17 mouse cellular contexts compared by ENCODE assay signal in the genomic region with DNA sequence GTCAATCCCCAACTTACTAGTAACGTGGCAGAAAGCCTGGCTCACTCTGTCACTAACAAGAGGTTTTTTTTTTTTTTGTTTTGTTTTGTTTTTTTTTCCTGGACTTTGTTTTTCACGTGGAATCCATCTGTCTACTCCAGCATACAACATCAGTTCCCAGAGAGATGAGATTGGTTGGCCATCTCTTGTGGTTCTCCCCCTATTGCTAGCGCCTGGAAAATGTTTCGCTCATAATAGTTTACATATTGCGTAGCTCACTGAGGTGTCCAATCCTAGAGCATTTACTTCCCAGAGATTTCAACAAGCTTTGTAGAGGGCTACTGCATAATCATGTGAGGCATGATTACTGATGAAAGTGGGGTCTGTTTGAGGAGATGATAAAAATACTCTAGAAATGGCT.
DNase-seq lines count a peak whose midpoint lies in the region; ATAC-seq and TF ChIP-seq lines count a peak whose summit lies in the region.
"Had no signal": no experiment of that assay in that cellular context is flagged by ENCODE, and none has a peak within 500 bp of the region (broad histone marks: within the 10 kb centered on the region; RNA-seq: fewer than 3 reads in every experiment).

No protein-coding gene starts in this region.

- no peak overlapping the region for H3K9ac ChIP-seq in heart, embryonic 16.5 days (ENCODE audit: low read length)
- H3K9ac ChIP-seq in lung, postnatal 0 days (replicated peaks; ENCODE audit: low read depth): no peak overlapping the region
- no peak overlapping the region for H3K9ac ChIP-seq in intestine, embryonic 15.5 days
- H3K9ac ChIP-seq in forebrain, embryonic 11.5 days (ENCODE audit: low read length): no peak overlapping the region
- H3K9ac ChIP-seq: limb, embryonic 12.5 days; liver, postnatal 0 days had no signal

- DNase-seq in heart, adult 9 months (ENCODE audit: low spot score in 2 of 2): no peak
- peak; percentile 30 for DNase-seq in lung, postnatal 0 days (ENCODE audit: low spot score)
- no peak for DNase-seq in lung, postnatal 25 days (ENCODE audit: low spot score)
- no peak for DNase-seq in spleen, postnatal 36 days (ENCODE audit: low spot score in 2 of 2)
- DNase-seq in forebrain, embryonic 11.5 days (ENCODE audit: low spot score): no peak
- DNase-seq: cerebellum, adult 11-12 months; gastrocnemius, postnatal 25 days; liver, postnatal 0 days; right cerebral cortex, postnatal 14 days; thymus, postnatal 14 days had no signal

- no peak for ATAC-seq in heart, embryonic 16.5 days (replicated peaks; ENCODE audit: extremely low read depth, insufficient read depth, low FRiP score)
- ATAC-seq in lung, postnatal 0 days: peak; percentile 19; the same call in 1 of the 2 replicates
- ATAC-seq in intestine, embryonic 15.5 days: peak; percentile 53; the same call in 1 of the 2 replicates
- ATAC-seq in forebrain, embryonic 11.5 days (replicated peaks; ENCODE audit: low FRiP score): no peak
- ATAC-seq: forebrain, embryonic 16.5 days; hindbrain, embryonic 16.5 days; liver, postnatal 0 days had no signal

- H3K4me1 ChIP-seq in heart, embryonic 16.5 days (ENCODE audit: control insufficient read depth, insufficient read depth, low read length): peaks cover 7% of the 10 kb centered on the region; the same call in 1 of the 2 replicates
- 0 out of 2 replicates have a peak, but pooled peaks cover 5% of the 10 kb centered on the region for H3K4me1 ChIP-seq in lung, postnatal 0 days (ENCODE audit: insufficient read depth, low read depth, low read length)
- H3K4me1 ChIP-seq in intestine, embryonic 15.5 days (replicated peaks): no peaks in the 10 kb centered on the region
- H3K4me1 ChIP-seq in forebrain, embryonic 11.5 days (replicated peaks; ENCODE audit: control insufficient read depth, insufficient read depth, low read length): no peaks in the 10 kb centered on the region

- no peaks in the 10 kb centered on the region for H3K36me3 ChIP-seq in heart, embryonic 16.5 days (ENCODE audit: control insufficient read depth, insufficient read depth)
- H3K36me3 ChIP-seq in lung, postnatal 0 days (ENCODE audit: insufficient read depth, low read length): no peaks in the 10 kb centered on the region
- H3K36me3 ChIP-seq in intestine, embryonic 15.5 days: no peaks in the 10 kb centered on the region
- no peaks in the 10 kb centered on the region for H3K36me3 ChIP-seq in forebrain, embryonic 11.5 days (ENCODE audit: control insufficient read depth, insufficient read depth, low read length)
- H3K36me3 ChIP-seq: limb, embryonic 12.5 days had no signal

- 67% methylated on average over 5 of the region's 5 CpGs for WGBS in heart, embryonic 16.5 days
- 54% methylated on average over 5 of the region's 5 CpGs for WGBS in lung, postnatal 0 days
- 43% methylated on average over 5 of the region's 5 CpGs for WGBS in intestine, embryonic 15.5 days
- WGBS in forebrain, embryonic 11.5 days: 76% methylated on average over 5 of the region's 5 CpGs

- no peak for TF ChIP-seq CTCF in lung, postnatal 0 days (IDR thresholded peaks at IDR 0.05)

- no peaks in the 10 kb centered on the region; the same call in 1 of the 2 replicates for H3K9me3 ChIP-seq in heart, embryonic 16.5 days (replicated peaks; ENCODE audit: control insufficient read depth, low read length)
- no peaks in the 10 kb centered on the region for H3K9me3 ChIP-seq in lung, postnatal 0 days (ENCODE audit: low read length)
- no peaks in the 10 kb centered on the region for H3K9me3 ChIP-seq in intestine, embryonic 15.5 days
- H3K9me3 ChIP-seq in forebrain, embryonic 11.5 days (ENCODE audit: control insufficient read depth, low read length): no peaks in the 10 kb centered on the region
- H3K9me3 ChIP-seq: limb, embryonic 12.5 days had no signal

- no peak for TF ChIP-seq EP300 in lung, postnatal 0 days (IDR thresholded peaks at IDR 0.05)

- no peak overlapping the region for H3K4me2 ChIP-seq in heart, embryonic 16.5 days (ENCODE audit: low read depth, low read length)
- H3K4me2 ChIP-seq in lung, postnatal 0 days (replicated peaks; ENCODE audit: low read depth, low read length): no peak overlapping the region
- no peak overlapping the region for H3K4me2 ChIP-seq in intestine, embryonic 15.5 days (replicated peaks)
- no peak overlapping the region for H3K4me2 ChIP-seq in forebrain, embryonic 11.5 days (ENCODE audit: low read depth, low read length, severe bottlenecking)
- H3K4me2 ChIP-seq: limb, embryonic 12.5 days; midbrain, embryonic 11.5 days had no signal

- H3K27ac ChIP-seq in heart, embryonic 16.5 days (ENCODE audit: low read length): peak overlapping the region; percentile 17; the same call in 1 of the 2 replicates
- no peak overlapping the region for H3K27ac ChIP-seq in lung, postnatal 0 days (ENCODE audit: low read length)
- H3K27ac ChIP-seq in intestine, embryonic 15.5 days: peak overlapping the region; percentile 46; the same call in 1 of the 2 replicates
- no peak overlapping the region for H3K27ac ChIP-seq in forebrain, embryonic 11.5 days (ENCODE audit: low read depth, low read length)
- H3K27ac ChIP-seq: limb, embryonic 12.5 days had no signal

- H3K4me3 ChIP-seq in heart, embryonic 16.5 days (ENCODE audit: low read length): no peak overlapping the region
- H3K4me3 ChIP-seq in lung, postnatal 0 days (ENCODE audit: low read depth, low read length): no peak overlapping the region
- H3K4me3 ChIP-seq in intestine, embryonic 15.5 days (replicated peaks): no peak overlapping the region
- no peak overlapping the region for H3K4me3 ChIP-seq in forebrain, embryonic 11.5 days (ENCODE audit: low read depth, low read length)
- H3K4me3 ChIP-seq: limb, embryonic 12.5 days had no signal

- no peaks in the 10 kb centered on the region for H3K27me3 ChIP-seq in heart, embryonic 16.5 days (ENCODE audit: control insufficient read depth, insufficient read depth, low read length)
- no peaks in the 10 kb centered on the region for H3K27me3 ChIP-seq in lung, postnatal 0 days (replicated peaks; ENCODE audit: insufficient read depth, low read length)
- no peaks in the 10 kb centered on the region for H3K27me3 ChIP-seq in intestine, embryonic 15.5 days (replicated peaks)
- H3K27me3 ChIP-seq in forebrain, embryonic 11.5 days (ENCODE audit: control insufficient read depth, insufficient read depth, low read length): no peaks in the 10 kb centered on the region
- H3K27me3 ChIP-seq: CH12.LX; limb, embryonic 12.5 days had no signal

Comparison
In these comparisons a context has a peak if more than half of its experiments do, and no peak if none do; other contexts are left out.
1. ATAC-seq: peak in lung, postnatal 0 days (single experiment) and intestine, embryonic 15.5 days (single experiment); none in heart, embryonic 16.5 days (single experiment) and forebrain, embryonic 11.5 days (single experiment).
2. H3K27ac ChIP-seq: peak in heart, embryonic 16.5 days (single experiment) and intestine, embryonic 15.5 days (single experiment); none in lung, postnatal 0 days (single experiment) and forebrain, embryonic 11.5 days (single experiment).